Mouse (Mus musculus) frontal cortex, postnatal 10 days (tissue): Measurements from ENCODE around the gene Adam19.

ENCODE experiments used
- DNase-seq, 2 experiments: peaks; one replicate each; pipeline ENCODE4 v3.0.0; 2022; ENCODE audit warnings: low spot score in 2 of 2, mixed read lengths in 1 of 2

Gene Adam19

DNA sequence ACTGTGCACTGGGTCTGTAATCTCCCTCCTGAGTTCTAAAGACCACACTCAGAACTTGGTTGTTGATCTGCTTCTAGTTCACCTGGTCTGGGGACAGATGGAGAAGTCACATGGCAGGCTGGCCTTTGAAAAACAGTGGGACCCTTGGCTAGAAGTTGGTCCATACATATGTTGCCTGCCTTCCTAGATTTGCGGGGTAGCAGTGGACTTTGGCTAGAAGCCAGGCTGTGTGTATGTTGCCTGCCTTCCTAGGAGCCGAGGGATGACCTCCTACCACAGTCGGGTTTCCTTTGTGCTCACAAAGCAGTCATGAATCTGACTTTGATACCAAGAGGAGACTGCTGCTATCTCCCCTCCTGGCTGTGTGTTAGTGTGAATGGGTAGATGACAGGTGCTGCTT is 41.3 kb downstream of the Adam19 start:
- DNase-seq, result no peak

- DNase-seq, result no peak
These were observed 46.3 kb downstream of the Adam19 start for GRCm38 (mm10) chr11:46102107-46102506.

GRCm38 (mm10) chr11:46107046-46107445 is 51.3 kb downstream of the Adam19 start:
- no peak for DNase-seq

- no peak for DNase-seq
These were observed 53.4 kb downstream of the Adam19 start for GRCm38 (mm10) chr11:46109206-46109605.

- DNase-seq, result no peak
These were observed 54.6 kb downstream of the Adam19 start for GRCm38 (mm10) chr11:46110156-46110944.

DNA sequence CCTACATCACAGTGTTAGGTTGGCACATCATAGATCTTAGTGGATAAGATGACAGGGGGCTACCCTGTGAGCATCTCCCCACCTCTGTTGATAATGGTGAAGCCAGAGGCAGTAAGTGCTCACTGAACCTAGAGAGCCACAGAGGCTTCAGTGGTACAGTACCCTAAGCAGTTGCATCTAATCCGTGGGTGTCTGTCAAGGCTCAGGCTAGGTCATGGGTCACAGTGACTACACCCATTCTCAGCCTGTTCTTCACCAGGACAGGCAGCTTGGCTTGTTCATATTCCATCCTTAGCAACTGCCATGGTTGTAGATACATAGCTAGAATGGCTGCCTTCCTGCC is 55.1 kb downstream of the Adam19 start:
- DNase-seq, result no peak

GRCm38 (mm10) chr11:46113211-46113610 is 57.4 kb downstream of the Adam19 start:
- DNase-seq, result no peak

GRCm38 (mm10) chr11:46114221-46114620 is 58.4 kb downstream of the Adam19 start:
- no peak for DNase-seq

GRCm38 (mm10) chr11:46115011-46115410 is 59.2 kb downstream of the Adam19 start:
- DNase-seq, result no peak

DNA sequence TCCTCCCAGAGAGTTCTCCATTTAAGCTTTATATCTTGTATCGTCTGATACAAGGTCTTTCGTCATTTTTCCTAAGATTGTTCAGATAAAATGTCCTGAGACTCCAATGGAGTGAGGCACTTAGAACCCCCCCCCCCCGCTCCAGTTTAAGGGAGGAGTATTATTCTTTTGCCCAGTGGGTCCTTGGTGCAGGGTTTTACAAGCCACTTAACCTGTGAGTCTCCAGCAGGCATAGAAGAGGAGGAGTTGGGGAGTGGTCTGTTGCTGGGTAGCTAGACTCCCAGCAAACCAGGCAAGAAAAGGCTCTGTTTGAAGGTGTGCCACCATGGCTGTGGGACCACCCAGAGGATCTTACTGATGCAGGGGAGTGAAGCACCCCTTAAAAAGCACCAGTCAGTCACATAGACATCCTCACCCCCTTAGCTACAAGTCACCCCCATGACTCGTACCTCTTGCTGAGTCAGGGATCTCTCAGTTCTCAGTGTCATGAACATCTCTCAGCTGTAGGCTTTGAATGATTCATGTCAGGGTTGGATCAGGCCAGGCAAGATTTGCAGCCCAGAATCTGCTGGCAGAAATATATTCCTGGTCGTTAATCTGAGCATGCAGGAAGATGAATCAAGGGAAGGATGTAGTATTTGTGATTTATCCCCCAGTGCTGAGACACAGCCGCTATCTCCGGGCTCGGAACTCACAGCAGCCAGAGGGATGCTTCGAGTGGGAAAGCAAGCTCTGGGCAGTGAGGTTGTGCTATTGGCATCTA is 59.8 kb downstream of the Adam19 start:
- DNase-seq, result no peak

GRCm38 (mm10) chr11:46116510-46116909 is 60.7 kb downstream of the Adam19 start:
- DNase-seq, result no peak

GRCm38 (mm10) chr11:46119624-46120023 is 63.8 kb downstream of the Adam19 start:
- no peak for DNase-seq

GRCm38 (mm10) chr11:46120084-46120483 is 64.3 kb downstream of the Adam19 start:
- DNase-seq, result no peak

DNA sequence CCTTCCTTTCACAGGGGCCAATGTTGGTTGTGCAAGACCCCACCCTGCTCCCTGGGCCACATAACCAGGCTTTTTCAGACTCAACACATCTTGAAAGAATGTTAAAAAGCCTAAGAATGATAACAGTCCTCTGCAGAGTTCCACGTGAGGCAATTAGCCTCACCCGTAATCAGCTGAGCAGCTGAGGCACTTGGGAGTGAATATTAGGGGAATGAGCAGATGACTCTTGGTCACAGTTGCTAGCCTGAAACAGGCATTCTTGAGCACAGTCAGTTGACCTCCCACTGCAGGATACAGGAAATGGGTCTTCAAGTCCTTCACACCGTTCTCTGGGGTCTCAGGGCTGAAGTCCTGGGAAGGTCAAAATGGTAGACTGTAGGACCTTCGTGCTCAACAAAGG is 65.9 kb downstream of the Adam19 start:
- DNase-seq, result no peak

- DNase-seq, result no peak
These were observed 67.1 kb downstream of the Adam19 start for GRCm38 (mm10) chr11:46122875-46123274.

GRCm38 (mm10) chr11:46123328-46123866 is 67.6 kb downstream of the Adam19 start:
- DNase-seq, result no peak

DNA sequence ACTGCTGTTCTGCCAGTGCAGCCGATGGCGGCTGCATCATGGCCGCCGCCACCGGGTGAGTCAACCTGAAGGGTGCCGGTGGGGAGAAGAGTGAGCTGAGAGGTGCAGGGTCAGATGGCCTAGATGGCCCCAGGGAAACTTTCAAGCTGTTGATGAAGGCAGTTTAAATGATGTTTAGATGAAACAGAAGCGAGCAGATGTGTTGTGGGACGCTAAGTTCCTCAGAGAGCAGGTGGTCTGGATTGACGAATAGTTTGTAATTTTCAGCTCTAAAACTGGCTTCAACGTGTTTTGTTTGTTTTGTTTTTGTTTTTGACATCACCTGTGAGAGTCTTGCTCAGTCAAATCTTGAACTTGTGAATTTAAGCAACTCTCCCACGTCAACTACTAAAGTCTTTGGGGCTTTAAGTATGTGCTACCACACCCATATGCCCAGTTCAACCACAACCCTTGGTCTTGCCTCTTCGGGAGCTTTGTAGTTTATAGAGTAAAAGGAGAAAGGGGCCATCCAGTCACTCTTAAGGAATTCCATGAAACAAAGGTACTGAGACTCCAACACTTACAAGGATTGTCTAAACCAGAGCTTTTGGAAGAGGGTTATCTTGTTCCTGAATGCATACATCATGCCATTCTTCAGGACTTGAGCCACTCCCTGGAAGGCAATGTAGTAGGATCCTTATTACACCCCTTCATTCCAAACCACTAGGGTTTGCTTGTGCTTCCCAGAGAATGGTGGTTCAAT is 69.5 kb downstream of the Adam19 start:
- DNase-seq, result no peak

DNA sequence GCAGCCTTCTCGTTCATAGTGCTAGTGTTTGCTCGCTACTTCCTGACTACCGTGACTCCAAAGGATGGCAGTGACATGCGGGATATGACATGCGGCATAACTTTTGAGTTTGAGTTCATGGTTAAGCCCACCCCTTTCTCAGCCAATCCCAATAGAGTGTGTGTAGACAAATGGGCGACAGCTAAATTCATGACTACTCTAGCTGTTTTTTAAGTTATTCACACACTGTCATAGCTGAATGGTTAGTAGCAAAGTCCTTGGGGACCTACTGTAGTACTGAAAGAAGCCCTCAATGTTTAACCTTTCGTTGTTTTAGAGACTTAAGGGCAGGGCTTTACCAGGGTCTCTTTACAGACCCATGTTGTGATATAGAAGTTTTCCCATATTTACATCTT is 70.0 kb downstream of the Adam19 start:
- no peak for DNase-seq

GRCm38 (mm10) chr11:46126317-46126716 is 70.5 kb downstream of the Adam19 start:
- DNase-seq, result no peak

- no peak for DNase-seq
These were observed 71.1 kb downstream of the Adam19 start for GRCm38 (mm10) chr11:46126827-46127410.

- no peak for DNase-seq
These were observed 72.1 kb downstream of the Adam19 start for GRCm38 (mm10) chr11:46127621-46128547.
